Mouse (Mus musculus): Measurements from ENCODE around the gene Usp20. TPM values are rescaled to one million over a fixed set of nuclear protein-coding genes. Genes with fewer than 3 reads are reported as not detected.

Gene Usp20
- total RNA-seq, 2 experiments from 2014 or later = 54.7 to 61.3 TPM

DNA sequence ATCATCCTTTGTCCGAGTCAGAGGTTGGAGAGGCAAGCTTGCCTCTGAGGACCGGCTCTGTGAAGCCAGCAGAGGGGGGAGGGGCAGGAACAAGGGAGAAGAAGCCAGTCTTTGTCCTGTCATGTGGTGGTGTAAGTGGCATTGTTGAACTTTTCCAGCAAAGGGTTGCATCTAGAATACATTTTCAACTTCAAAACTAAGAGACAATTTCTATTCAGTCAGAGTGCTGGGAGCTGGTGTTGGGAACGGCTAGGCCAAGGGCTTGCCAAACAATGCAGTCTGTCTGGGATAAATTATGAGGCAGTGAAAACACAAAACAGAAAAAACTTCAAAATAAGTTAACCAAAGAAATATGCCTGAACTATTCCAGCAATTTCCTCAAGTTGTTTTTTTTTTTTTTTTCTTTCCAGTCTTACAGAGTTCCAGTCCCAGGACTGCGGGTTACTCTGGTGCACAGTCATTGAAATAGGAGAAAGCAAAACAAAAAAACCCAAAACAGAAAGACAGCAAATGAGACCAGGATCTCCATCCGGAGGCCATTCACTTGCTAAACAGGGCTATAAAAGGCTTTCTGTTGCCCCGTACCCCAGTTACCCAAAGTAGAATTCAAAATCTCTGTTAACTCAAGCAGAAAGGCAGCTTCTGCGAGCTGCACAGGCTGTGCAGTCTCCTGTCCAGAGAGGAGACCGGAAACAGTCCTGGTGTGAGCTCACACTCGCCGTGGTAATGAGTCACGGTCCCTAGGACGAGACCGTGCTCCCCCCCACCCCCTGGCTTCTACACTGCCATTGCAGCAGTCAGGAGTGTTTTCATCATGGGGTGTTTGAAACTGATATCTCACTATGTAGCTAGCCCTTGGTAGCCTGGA, 86.4 kb downstream of the Usp20 start:
- peak; percentile 66 for DNase-seq
- intact Hi-C loops (cut with DNase I) = no loop called here

DNA sequence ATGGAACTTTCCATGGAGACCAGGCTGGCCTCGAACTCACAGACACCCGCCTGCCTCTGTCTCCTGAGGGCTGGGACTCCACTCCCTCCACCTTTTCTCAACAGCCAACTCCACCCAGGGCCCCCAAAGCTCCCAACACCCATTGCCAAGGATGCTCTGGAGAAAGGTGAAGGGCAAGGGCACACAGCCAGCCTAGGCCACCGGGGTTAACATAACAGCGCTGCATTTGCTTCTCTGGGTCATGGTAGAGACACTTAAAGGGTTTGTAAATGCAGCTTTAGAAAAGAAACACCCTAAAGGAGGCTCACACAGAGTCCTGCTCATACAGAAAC, 87.0 kb downstream of the Usp20 start:
- intact Hi-C loops (cut with DNase I) = no loop called here

DNA sequence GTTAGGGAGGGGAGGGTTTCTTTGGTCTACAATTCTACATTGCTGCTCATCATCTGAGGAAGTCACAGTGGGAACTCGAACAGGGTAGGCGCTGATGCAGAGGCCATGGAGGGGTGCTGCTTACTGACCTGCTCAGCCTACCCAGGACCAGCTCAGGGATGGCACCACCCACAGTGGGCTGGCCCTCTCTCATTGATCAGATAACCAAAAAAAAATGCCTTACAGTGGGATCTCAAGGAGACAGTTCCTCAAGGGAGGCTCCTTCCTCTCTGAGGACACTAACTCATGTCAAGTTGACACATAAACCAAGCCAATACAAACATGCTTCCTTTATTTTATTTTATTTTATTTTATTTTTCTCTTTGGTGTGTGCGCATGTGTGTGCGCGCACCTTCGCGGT, 87.4 kb downstream of the Usp20 start:
- intact Hi-C loops (cut with DNase I) = no loop called here
- no peak for DNase-seq

More for the DNA sequence above, 87.0 kb downstream of the Usp20 start:
- no peak for DNase-seq

Other genes with a start within 250 kb of the Usp20 start
- 1 to 10 TPM; 2.1 to 2.5 TPM for gene 1700001O22Rik, start 178.6 kb upstream of the Usp20 start, total RNA-seq (2021)
- gene Ntmt1, start 174.5 kb upstream of the Usp20 start, total RNA-seq (2021) = 10 to 100 TPM; 55.6 to 58.9 TPM
- gene Asb6, start 151.9 kb upstream of the Usp20 start, total RNA-seq (2021) = 10 to 100 TPM; 29.2 to 33.2 TPM
- gene Prrx2, start 147.3 kb upstream of the Usp20 start, total RNA-seq (2021) = 1 to 10 TPM; 2.5 to 3.7 TPM
- gene Ptges, start 52.4 kb upstream of the Usp20 start, total RNA-seq (2021) = 1 to 10 TPM; 4.9 to 6.9 TPM
- 10 to 100 TPM; 28.5 to 28.9 TPM for gene Tor1b, start 29.3 kb upstream of the Usp20 start, total RNA-seq (2021)
- gene Tor1a, start 14.3 kb upstream of the Usp20 start, total RNA-seq (2021) = 10 to 100 TPM; 44.7 to 48.7 TPM
- gene BC005624, start 78 bp upstream of the Usp20 start, total RNA-seq (2021) = 10 to 100 TPM; 52.1 to 55.8 TPM
- gene Fnbp1, start 159.7 kb downstream of the Usp20 start, total RNA-seq (2021) = 10 to 100 TPM; 75.3 to 77.3 TPM
- gene Gpr107, start 170.0 kb downstream of the Usp20 start, total RNA-seq (2021) = 10 to 100 TPM; 59.0 to 59.8 TPM

Measured in left cerebral cortex, postnatal 4 days (tissue).